Mouse (Mus musculus) left cerebral cortex, adult 2 months (tissue): ENCODE results near the gene Rcor1. TPM values are rescaled to one million over a fixed set of nuclear protein-coding genes. Genes with fewer than 3 reads are reported as not detected.
A peak's percentile ranks its signal among the peaks of the same experiment; 100 is the strongest.

ENCODE experiments used
- DNase-seq, 2 experiments: peaks; one replicate each; pipeline ENCODE4 v3.0.0; 2021 to 2022; ENCODE audit warnings: low spot score in 2 of 2, mixed read lengths in 1 of 2; ENCODE audit errors: extremely low spot score in 1 of 2
- H3K27ac ChIP-seq: fragments of 200-600 bp; 2 replicates; pipeline ENCODE4 v1.8.1; 2022
- H3K4me3 ChIP-seq: fragments of 200-600 bp; 2 replicates; pipeline ENCODE4 v1.8.1; 2022
- CTCF ChIP-seq: fragments of 200-600 bp; IDR thresholded peaks from 2 replicates; pipeline ENCODE4 v1.8.1; 2022; ENCODE audit warnings: antibody characterized with exemption, mild to moderate bottlenecking, moderate library complexity
- intact Hi-C: fragments of 180-260 bp; cut with DNase I; formaldehyde crosslinking; loops from one replicate; pipeline ENCODE4 v1.15.1; 2025
- long read RNA-seq, 2 experiments: library from polyadenylated mRNA; stranded (forward); transcript quantifications; one replicate each; pipeline ENCODE4 v2.0.0; 2021; ENCODE audit warnings: borderline mapping rate in 2 of 2
- total RNA-seq, 2 experiments: library from RNA; stranded (reverse); gene quantifications; 2 replicates each; pipeline ENCODE4 v1.2.3; 2021

Rcor1 gene
- total RNA-seq = 10 to 100 TPM; 16.2 to 19.8 TPM
- long read RNA-seq, experiment 1, full-length matches to known transcripts = 18 of 27 reads
- long read RNA-seq, experiment 1, partial matches to known transcripts = 1 of 27 reads
- long read RNA-seq, experiment 1, other reads (novel, unspliced or antisense) = 8 of 27 reads
- long read RNA-seq, experiment 2, full-length matches to known transcripts = 21 of 36 reads
- long read RNA-seq, experiment 2, partial matches to known transcripts = 8 of 36 reads
- long read RNA-seq, experiment 2, other reads (novel, unspliced or antisense) = 7 of 36 reads

GRCm38 (mm10) chr12:111038976-111039612 lies at the start of gene Rcor1:
Gene Rcor1 (plus strand): TSS chr12:111039351.
- H3K27ac ChIP-seq = peak within 1 kb of the TSS; percentile 95
- peak; percentile 99 for DNase-seq
- no peak for TF ChIP-seq CTCF
- peak within 1 kb of the TSS; percentile 93 for H3K4me3 ChIP-seq
- intact Hi-C loops = loop anchor here (5.0 kb wide), 1 partner anchor 47 kb away; no protein-coding TSS in a partner anchor

- no peak overlapping the region for H3K4me3 ChIP-seq
- intact Hi-C loops = no loop called here
- no peak overlapping the region for H3K27ac ChIP-seq
- no peak for TF ChIP-seq CTCF
- no peak for DNase-seq
Observed at GRCm38 (mm10) chr12:110989409-110989808, 49.7 kb upstream of the Rcor1 start.

DNA sequence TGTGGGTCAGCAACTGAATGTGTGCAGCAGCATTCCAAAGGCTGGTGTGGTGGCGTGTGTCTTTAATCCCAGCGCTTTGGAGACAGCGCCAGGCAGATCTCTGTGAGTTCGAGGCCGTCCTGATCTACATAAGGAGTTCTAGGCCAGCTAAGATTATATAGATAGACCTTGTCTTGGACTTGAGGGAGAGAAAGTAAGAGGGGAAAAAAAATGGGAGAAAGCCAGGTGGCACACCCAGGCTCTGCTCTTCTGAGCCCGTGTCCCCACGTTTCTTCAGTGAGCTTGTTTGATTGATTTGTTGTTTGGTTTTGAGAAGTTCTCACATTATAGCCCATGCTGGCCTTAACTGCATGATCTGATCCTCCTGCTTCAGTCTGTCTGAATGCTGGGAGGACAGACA lies 48.7 kb upstream of the Rcor1 start:
- Histone ChIP-seq H3K4me3 (no peak overlapping the region), H3K27ac (no peak overlapping the region)
- no peak for TF ChIP-seq CTCF
- no peak for DNase-seq
- intact Hi-C loops = loop anchor here (5.0 kb wide), 2 partner anchors 47 to 143 kb away; partner anchors contain the start of gene Rcor1

GRCm38 (mm10) chr12:110991361-110992127 lies 47.6 kb upstream of the Rcor1 start:
- peak; percentile 53 for TF ChIP-seq CTCF
- Histone ChIP-seq H3K27ac (0 out of 2 replicates have a peak overlapping the region, but pooled peaks have one; percentile 21), H3K4me3 (peak overlapping the region; percentile 51)
- intact Hi-C loops = loop anchor here (1.0 to 5.0 kb wide), 3 partner anchors 46 to 144 kb away; partner anchors contain the start of gene Rcor1
- peak; percentile 33 to 46 for DNase-seq

GRCm38 (mm10) chr12:110992128-110992553 lies 47.0 kb upstream of the Rcor1 start:
- TF ChIP-seq CTCF = peak; percentile 87
- intact Hi-C loops = loop anchor here (1.0 to 5.0 kb wide), 3 partner anchors 45 to 145 kb away; partner anchors contain the start of gene Rcor1
- Histone ChIP-seq H3K27ac (0 out of 2 replicates have a peak overlapping the region, but pooled peaks have one; percentile 21), H3K4me3 (peak overlapping the region; percentile 51)
- peak; percentile 85 to 86 for DNase-seq

- no peak for DNase-seq
- intact Hi-C loops = loop anchor here (1.0 to 5.0 kb wide), 3 partner anchors 45 to 145 kb away; partner anchors contain the start of gene Rcor1
- Histone ChIP-seq H3K4me3 (no peak overlapping the region), H3K27ac (no peak overlapping the region)
- no peak for TF ChIP-seq CTCF
Observed at GRCm38 (mm10) chr12:110992771-110993170, 46.4 kb upstream of the Rcor1 start.

GRCm38 (mm10) chr12:110993226-110993625 lies 45.9 kb upstream of the Rcor1 start:
- no peak for TF ChIP-seq CTCF
- intact Hi-C loops = loop anchor here (5.0 kb wide), 2 partner anchors 44 to 146 kb away; partner anchors contain the start of gene Rcor1
- no peak for DNase-seq
- no peak overlapping the region for H3K27ac ChIP-seq
- no peak overlapping the region for H3K4me3 ChIP-seq

- intact Hi-C loops = loop anchor here (5.0 kb wide), 2 partner anchors 43 to 147 kb away; partner anchors contain the start of gene Rcor1
- Histone ChIP-seq H3K27ac (no peak overlapping the region), H3K4me3 (no peak overlapping the region)
- no peak for TF ChIP-seq CTCF
- no peak for DNase-seq
Observed at GRCm38 (mm10) chr12:110994666-110995065, 44.5 kb upstream of the Rcor1 start.

DNA sequence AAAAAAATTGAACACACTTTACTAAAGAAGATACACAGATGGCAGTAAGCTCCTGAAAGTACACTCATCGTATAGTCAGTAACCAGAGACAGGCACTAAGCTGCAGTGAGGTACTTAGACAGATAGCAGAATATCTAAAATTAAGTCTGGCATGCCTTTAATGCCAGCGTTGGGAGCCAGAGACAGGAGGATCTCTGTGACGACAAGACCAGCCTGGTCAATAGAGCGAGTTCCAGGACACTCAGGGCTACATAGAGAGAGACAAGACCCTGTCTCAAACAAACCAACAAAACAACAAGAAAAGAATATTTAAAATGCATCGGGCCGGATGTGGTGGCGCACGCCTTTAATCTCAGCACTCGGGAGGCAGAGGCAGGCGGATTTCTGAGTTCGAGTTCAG lies 41.1 kb upstream of the Rcor1 start:
- H3K27ac ChIP-seq = no peak overlapping the region
- H3K4me3 ChIP-seq = no peak overlapping the region
- TF ChIP-seq CTCF = no peak
- intact Hi-C loops = no loop called here
- DNase-seq = no peak

DNA sequence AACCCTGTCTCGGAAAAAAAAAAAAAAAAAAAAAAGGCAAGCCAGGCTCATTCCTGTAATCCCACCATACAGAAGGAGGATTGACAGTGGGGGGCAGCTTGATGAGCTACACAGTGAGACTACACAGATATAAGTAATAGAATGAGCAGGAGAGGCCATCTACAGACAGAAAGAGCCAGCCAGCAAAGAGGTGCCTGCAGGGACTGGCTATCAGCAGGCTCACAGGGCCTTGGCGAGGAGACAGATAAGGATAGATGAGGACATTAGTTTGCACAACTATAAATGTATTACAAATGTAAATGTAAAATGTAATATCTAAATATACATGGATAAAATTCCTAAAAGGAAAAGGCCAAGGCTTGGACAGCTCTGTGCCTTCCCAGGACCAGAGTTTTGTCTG lies 39.3 kb upstream of the Rcor1 start:
- H3K27ac ChIP-seq = no peak overlapping the region
- no peak overlapping the region for H3K4me3 ChIP-seq
- intact Hi-C loops = no loop called here
- no peak for DNase-seq
- TF ChIP-seq CTCF = no peak

- no peak for DNase-seq
- Histone ChIP-seq H3K27ac (no peak overlapping the region), H3K4me3 (no peak overlapping the region)
- no peak for TF ChIP-seq CTCF
- intact Hi-C loops = no loop called here
Observed at GRCm38 (mm10) chr12:111000956-111001355, 38.2 kb upstream of the Rcor1 start.
